Mouse (Mus musculus) c-Kit-positive CD71-positive TER-119-negative erythroid progenitor cells, embryonic 14.5 days (primary cell): Measurements from ENCODE around the gene Accs.

Experiments
- DNase-seq: peaks from one replicate; pipeline ENCODE4 v3.0.0-alpha.2; 2013; ENCODE audit warnings: low read depth

The Accs gene

GRCm38 (mm10) chr2:93849505-93850089 is at the start of gene Accs:
Gene Accs, minus strand, starts transcription at chr2:93849943.
- DNase-seq: peak; percentile 63

- DNase-seq: no peak
Observed at GRCm38 (mm10) chr2:93891611-93892280, 42.0 kb upstream of the Accs start.

DNA sequence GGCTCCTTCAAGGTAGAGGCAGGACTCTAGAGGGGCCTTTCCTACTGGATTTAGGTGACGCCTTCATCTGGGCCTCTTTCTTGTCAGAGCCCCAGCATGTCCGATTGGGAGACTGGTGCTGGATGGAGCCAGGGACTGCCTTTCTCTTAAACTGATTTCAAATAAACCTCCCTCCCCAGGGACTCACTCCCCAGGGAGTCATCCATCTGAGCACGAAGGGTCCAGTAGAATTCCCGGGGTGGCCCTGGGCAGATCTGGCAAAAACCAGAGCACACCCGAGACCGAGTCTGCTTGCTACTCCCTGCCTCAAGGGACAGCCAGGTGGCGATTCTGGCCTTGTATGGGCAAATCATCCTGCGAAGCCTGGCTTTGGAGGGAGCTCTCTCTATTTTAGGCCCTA is 40.4 kb upstream of the Accs start:
- DNase-seq: no peak

GRCm38 (mm10) chr2:93889071-93889470 is 39.3 kb upstream of the Accs start:
- no peak for DNase-seq

- DNase-seq: no peak
Observed at GRCm38 (mm10) chr2:93888366-93888765, 38.6 kb upstream of the Accs start.

DNA sequence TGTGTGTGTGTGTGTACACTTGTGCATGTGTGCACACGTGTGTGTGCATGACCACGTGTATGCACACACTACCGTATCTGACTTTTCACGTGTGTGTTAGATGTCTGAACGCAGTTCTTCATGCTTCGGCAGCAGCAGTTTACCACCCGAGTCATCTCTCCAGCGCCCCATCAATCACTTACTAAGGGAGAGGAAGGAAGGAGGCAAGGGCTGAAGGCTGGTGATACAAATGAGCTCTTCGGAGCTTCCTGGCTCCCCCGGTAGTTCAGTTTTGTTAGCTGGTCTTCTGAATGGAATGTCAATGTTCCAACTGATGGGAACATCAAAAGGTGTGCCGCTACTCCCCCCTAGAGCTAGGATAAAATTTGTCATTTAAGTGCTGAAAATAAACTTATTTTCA is 37.5 kb upstream of the Accs start:
- no peak for DNase-seq

DNA sequence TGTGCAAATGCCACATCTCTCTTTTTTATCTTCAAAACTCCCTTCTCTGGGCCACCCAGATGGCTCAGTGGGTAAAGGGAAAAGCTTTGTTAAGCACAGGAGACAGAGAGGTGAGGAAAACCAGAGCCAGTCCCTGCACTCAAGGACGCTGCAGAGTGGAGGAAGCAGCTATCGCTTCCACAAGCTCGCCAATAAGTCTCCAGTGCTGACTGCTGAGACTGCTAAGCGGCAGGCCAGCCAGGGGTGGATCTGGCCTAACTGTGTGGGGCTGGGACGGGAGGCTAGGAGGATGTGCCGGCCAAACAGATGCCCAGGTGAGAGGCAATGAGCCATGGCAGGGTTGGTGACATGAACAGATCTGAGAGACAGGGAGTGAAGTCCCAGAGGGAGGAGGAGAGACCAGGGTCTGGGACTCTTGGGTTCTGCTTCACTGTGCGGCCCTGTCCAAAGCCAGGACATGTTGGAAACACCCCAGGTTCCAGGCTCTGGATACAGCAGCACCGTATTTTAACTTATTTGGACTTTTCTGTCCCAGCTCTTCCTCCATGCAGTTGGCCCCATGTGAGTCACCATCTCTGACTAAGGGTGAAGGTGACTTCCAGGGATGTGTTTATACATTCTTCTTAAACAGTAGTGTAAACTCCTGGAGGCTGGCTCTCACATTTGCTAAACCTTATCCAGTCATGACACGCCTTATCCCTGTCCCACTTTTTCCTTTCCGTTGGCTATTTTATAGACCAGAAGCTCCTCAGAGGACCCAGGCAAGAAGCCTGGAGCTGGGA is 36.5 kb upstream of the Accs start:
- DNase-seq: no peak

DNA sequence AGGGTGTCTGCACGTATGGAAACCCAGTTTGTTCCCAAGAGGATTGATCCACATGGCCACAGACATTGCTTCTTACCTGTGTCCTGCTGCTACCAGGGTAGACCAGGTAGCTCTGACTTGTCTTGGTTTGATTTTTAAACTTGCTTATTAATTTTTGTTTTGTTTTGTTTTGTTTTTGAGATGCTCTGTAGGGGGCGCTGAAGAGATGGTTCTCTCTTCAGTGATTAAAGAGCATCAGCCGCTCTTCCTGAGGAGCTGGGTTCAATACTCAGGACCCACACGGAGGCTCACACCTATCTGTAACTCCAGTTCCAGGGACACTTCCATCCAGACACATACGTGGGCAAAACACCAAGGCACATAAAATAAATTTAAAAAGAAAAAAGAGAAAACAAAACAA is 33.3 kb upstream of the Accs start:
- DNase-seq: peak; percentile 2

DNA sequence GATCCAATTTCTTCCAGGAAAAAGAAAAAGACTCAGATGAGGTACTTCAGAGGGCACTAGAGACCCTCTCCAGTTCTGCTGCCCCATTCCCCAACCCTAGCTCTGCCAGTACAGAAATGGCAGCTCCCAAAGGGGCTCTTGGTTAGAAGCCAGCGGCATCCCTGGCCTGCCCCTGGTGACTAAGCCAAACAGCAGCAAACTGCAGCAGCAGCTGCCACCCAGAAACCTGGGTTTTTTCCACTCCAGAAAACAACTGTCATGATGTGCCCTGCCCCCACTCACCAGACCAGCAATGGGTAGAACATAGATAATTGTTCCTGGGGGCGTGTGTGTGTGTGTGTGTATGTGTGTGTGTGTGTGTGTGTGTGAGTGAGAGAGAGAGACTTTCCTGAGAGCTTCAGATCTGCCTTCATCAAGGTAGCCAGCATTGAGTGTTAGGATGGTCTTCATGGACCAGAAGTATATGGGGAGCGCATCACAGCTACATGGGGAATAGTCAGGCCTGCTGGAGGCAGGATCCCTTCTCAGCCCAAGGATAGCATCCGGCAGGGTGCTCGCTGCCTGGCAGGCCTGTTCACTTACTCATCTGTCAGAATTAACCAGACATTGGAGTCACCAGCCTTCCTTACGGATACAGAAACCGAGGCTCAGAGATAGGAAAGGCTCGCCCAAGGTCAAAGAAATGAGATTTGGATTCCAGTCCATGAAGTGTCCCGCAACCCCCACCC is 32.1 kb upstream of the Accs start:
- no peak for DNase-seq

DNA sequence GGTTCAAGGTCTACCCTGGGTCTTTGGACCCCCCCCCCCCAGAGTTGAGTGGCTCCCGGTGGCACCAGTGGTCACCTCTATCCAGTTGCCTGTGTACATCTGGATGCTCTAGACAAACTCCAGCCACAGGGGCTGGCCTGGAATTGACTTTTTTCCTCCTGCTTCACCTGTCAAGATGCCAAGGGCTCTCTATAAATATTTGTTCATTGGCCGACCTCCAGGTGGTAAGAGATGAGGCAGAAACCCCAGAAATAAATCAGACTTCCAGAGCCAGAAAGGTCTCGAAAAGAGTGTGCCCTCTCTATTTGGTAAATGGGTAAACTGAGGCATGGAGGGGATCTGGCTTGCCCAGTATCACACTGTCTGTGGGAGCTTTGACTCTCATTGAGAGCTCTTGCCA is 31.2 kb upstream of the Accs start:
- no peak for DNase-seq

GRCm38 (mm10) chr2:93880450-93880849 is 30.7 kb upstream of the Accs start:
- DNase-seq: no peak

DNA sequence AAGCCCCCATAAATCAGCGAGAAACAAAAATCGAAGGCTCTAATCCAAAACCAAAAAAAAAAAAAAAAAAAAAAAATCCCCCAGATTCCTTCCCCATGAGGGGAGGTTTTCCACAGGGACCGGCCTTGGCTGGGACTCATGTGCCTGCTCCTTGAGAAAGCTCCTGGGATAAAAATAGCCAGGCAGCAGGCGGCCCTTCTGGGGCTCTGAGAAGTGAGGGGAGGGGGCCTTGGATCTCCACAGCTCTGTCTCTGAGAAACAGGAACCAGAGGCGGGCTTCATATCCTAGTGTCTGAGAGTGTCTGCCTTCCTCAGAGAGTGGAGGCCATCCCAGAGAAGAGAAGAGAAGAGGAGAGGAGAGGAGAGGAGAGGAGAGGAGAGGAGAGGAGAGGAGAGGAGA is 27.3 kb upstream of the Accs start:
- no peak for DNase-seq

GRCm38 (mm10) chr2:93874606-93875005 is 24.9 kb upstream of the Accs start:
- DNase-seq: no peak

- no peak for DNase-seq
Observed at GRCm38 (mm10) chr2:93874227-93874514, 24.4 kb upstream of the Accs start.

- DNase-seq: no peak
Observed at GRCm38 (mm10) chr2:93873449-93874226, 23.9 kb upstream of the Accs start.

- no peak for DNase-seq
Observed at GRCm38 (mm10) chr2:93872257-93872656, 22.5 kb upstream of the Accs start.

DNA sequence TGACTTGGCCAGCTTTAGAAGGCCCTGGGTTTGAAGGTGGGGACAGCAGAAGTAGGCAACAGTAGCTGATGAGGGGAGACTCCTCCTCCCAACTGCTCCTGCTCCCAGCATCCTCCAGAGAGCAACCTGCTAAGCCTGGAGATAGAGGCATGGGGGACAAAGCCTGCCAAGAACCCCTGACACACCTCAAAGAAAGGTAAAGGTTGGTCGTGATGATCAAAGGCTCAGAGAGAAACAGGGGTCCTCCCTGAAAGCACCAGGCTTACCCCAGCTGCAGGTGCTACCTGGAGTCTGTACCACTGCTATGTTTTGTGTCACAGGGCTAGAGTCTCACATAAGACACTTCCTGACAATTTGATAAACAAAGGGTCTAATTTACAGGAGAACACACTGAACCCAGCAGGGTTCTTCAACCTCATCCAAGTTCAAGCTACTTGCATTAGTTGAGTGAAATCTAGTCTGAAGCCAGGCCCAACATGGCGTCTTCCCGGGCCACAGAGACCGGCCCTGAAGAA is 21.7 kb upstream of the Accs start:
- DNase-seq: no peak

DNA sequence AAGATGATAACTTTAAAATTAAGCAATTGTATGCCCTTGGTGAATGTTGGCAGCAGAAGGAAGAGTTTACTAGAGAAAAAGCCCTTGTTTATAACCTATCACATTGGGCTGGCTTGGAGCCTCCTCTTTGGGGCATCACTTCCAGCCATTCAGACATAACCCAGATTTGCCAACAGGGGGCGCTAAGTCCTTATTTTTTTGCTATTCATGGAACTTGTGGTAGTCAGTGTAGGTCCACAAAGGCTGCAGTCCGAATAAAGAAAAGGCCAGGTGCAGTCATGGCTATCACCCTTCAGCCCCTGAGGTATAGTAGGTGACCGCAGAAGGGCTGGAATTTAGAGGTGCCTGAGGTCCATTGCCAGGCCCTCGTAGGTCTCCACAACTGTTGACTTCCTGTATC is 21.1 kb upstream of the Accs start:
- peak; percentile 30 for DNase-seq

DNA sequence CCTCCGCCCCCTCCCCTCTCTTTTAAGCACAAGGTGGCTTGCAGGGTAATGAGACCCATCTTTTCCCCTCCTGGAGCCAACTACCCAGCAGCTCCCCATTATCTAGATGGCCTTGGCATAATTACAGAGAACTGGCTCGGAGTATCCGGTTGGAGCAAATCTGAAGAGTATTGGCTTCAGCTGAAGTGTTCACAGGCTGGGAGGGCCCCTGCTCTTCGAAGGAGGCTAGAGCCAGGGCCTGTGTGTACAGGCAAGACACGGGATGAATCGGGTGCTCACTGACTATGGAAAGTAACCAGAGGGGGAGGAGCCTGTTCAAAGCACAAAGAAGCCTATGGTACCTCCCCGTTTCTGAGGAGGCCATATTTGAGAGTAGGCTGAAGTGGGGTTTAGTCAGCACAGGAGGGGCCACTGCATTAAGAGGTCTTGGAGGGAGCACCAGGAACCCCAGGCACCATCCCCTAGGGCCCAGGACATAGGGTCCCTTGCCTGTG is 19.4 kb upstream of the Accs start, which contains the start of gene Accsl:
Gene Accsl, minus strand, starts transcription at position 51 of the 494 bp plus-strand sequence.
- no peak for DNase-seq

GRCm38 (mm10) chr2:93868566-93868965 is 18.8 kb upstream of the Accs start:
- DNase-seq: no peak

GRCm38 (mm10) chr2:93863229-93863628 is 13.5 kb upstream of the Accs start:
- DNase-seq: no peak

DNA sequence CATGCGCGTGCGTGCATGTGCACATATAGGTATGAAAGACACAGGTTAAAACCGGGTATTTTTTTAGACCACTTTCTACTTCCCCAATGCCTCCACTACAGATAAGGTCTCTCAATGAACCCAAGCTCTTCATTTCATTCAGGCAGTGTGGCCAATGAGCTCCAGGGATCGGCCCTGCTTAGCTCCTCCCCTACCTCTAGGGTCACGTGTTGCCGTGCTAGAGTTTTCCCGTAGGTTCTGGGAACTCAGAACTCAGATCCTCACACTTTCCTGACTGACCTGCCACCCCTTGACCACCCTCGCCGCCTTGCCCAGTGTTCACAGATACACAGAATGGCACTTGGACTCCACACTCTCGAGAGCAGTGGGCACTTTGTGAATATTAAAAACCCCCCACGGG is 9.1 kb upstream of the Accs start:
- DNase-seq: no peak
